Mouse (Mus musculus) heart, adult 2 months (tissue): Measurements from ENCODE around the gene Pkmyt1. TPM values are rescaled to one million over a fixed set of nuclear protein-coding genes. Genes with fewer than 3 reads are reported as not detected.

Experiments used
- DNase-seq, 2 experiments: peaks; one replicate each; pipeline ENCODE4 v3.0.0; 2021
- H3K27ac ChIP-seq: fragments of 200-600 bp; 2 replicates; pipeline ENCODE4 v1.8.1; 2022
- H3K27me3 ChIP-seq: fragments of 200-500 bp; 2 replicates; pipeline ENCODE4 v1.6.1; 2012; ENCODE audit warnings: mild to moderate bottlenecking, low read length, inconsistent platforms, mixed read lengths; ENCODE audit not compliant: control insufficient read depth, insufficient read depth
- H3K36me3 ChIP-seq: fragments of 200-500 bp; 2 replicates; pipeline ENCODE4 v1.6.1; 2012; ENCODE audit warnings: low read length, inconsistent platforms; ENCODE audit not compliant: control insufficient read depth, insufficient read depth
- H3K4me1 ChIP-seq: fragments of 200-500 bp; 2 replicates; pipeline ENCODE4 v1.6.1; 2011; ENCODE audit warnings: low read length; ENCODE audit not compliant: control insufficient read depth, insufficient read depth
- H3K4me3 ChIP-seq: fragments of 200-600 bp; 2 replicates; pipeline ENCODE4 v1.8.1; 2022
- H3K79me2 ChIP-seq: fragments of 200-500 bp; replicated peaks from 2 replicates; pipeline ENCODE4 v1.6.1; 2012; ENCODE audit warnings: mild to moderate bottlenecking, inconsistent platforms, low read length, moderate library complexity, mixed read lengths; ENCODE audit not compliant: control insufficient read depth, insufficient read depth
- H3K9ac ChIP-seq: fragments of 200-500 bp; 2 replicates; pipeline ENCODE4 v1.6.1; 2012; ENCODE audit warnings: low read depth, mild to moderate bottlenecking, control low read depth, inconsistent platforms, low read length, mixed read lengths
- CTCF ChIP-seq: fragments of 200-600 bp; IDR thresholded peaks from 2 replicates; pipeline ENCODE4 v1.8.1; 2022; ENCODE audit warnings: antibody characterized with exemption, mild to moderate bottlenecking, moderate library complexity
- EP300 ChIP-seq: fragments of 200-500 bp; IDR thresholded peaks from 2 replicates; pipeline ENCODE4 v1.6.1; 2011; ENCODE audit warnings: low read depth, low read length, control low read depth; ENCODE audit not compliant: insufficient read depth
- POLR2A ChIP-seq: fragments of 200-500 bp; IDR thresholded peaks from 2 replicates; pipeline ENCODE4 v1.6.1; 2011; ENCODE audit warnings: mild to moderate bottlenecking, low read depth, low read length, control low read depth; ENCODE audit not compliant: insufficient read depth
- whole genome bisulfite sequencing: fragments of 180-500 bp; shearing (Covaris S2); methylation state at CpG from one replicate; pipeline ENCODE4 v1.1.7; 2018; 5-methylcytosine and 5-hydroxymethylcytosine counted together
- intact Hi-C: fragments of 180-260 bp; cut with DNase I; formaldehyde crosslinking; loops from one replicate; pipeline ENCODE4 v1.15.1; 2025
- polyA plus RNA-seq: library from polyadenylated mRNA; depleted of rRNA; stranded (reverse); fragments of >200 nt; gene quantifications from 2 replicates; pipeline ENCODE4 v1.2.3, GENCODE M21; 2012
- total RNA-seq, 2 experiments: library from RNA; stranded (reverse); gene quantifications; 2 replicates each; pipeline ENCODE4 v1.2.3; 2021

Pkmyt1 gene
- total and polyA plus RNA-seq, 3 experiments: 1.2 to 5.6 (median 1.6) TPM

DNA sequence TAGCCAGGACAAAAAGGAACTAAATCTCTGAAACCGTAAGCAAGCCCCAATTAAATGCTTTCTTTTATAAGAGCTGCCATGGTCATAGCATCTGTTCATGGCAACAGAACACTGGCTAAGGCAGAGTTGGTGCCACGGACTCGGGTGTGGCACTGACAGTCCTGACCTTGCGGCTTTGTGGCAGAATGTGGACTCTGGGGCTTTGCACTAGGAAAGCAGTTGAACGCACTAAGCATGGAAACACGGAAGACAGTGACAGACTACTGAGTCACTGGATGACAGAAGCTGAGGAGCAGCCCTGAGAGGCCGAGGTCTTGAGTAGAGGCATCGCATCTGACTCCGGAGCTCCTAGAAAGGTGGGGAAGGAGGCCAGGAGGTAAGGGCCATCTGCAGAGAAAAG lies 31.4 kb downstream of the Pkmyt1 start:
- Histone ChIP-seq H3K27me3 (no peaks in the 10 kb centered on the region), H3K36me3 (no peaks in the 10 kb centered on the region), H3K9ac (no peak overlapping the region), H3K79me2 (no peaks in the 10 kb centered on the region), H3K27ac (no peak overlapping the region), H3K4me3 (no peak overlapping the region), H3K4me1 (no peaks in the 10 kb centered on the region)
- intact Hi-C loops: no loop called here
- DNase-seq: no peak
- 93% methylated on average over 9 of the region's 9 CpGs for WGBS
- TF ChIP-seq POLR2A (no peak), EP300 (no peak), CTCF (no peak)

DNA sequence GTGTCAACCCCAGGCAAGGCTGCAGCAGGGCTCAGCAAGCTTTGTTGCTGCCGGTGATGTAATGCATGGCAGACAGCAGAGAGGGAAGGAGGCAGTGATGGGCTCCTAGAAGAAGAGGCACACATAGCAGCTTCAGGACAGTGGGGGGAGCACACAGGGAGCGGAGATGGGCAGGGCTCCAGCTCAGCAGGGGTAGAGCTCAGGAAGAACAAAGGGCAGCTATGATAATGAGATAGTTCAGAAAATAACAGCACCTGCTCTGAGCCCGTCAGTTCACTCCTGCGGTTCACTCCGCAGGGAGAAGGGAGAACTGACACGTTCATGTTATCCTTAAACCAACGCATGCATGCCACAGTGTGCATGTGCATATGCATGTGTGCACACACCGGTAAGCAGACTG lies 32.7 kb downstream of the Pkmyt1 start:
- H3K27me3 ChIP-seq: no peaks in the 10 kb centered on the region
- TF ChIP-seq CTCF (no peak), EP300 (no peak), POLR2A (no peak)
- no peaks in the 10 kb centered on the region for H3K4me1 ChIP-seq
- DNase-seq: no peak
- 92% methylated on average over 8 of the region's 8 CpGs for WGBS
- no peak overlapping the region for H3K9ac ChIP-seq
- no peak overlapping the region for H3K4me3 ChIP-seq
- no peaks in the 10 kb centered on the region for H3K36me3 ChIP-seq
- H3K27ac ChIP-seq: no peak overlapping the region
- no peaks in the 10 kb centered on the region for H3K79me2 ChIP-seq
- intact Hi-C loops: no loop called here

DNA sequence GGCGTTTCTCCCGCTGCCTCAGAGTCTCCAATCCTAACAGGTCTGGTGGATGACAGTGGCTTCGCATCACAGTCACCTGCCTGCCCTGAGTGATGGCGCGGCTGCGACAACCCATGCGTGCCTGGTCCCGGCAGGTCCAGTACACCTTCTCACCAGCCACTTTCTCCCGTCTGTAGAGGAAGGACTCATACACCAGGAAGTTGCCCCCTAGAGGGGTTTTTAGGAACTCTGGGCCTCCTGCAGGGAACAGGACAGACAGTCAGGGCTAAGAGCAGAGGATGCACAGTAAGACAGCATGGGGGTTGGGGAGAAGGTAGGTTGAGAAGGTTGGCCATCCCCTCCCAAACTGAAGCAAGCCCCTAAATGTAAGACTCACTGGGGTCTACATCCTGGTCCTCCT lies 34.1 kb downstream of the Pkmyt1 start:
- 91% methylated on average over 9 of the region's 9 CpGs for WGBS
- TF ChIP-seq EP300 (no peak), CTCF (no peak), POLR2A (no peak)
- H3K4me3 ChIP-seq: no peak overlapping the region
- H3K27me3 ChIP-seq: no peaks in the 10 kb centered on the region
- H3K36me3 ChIP-seq: no peaks in the 10 kb centered on the region
- H3K4me1 ChIP-seq: no peaks in the 10 kb centered on the region
- no peak for DNase-seq
- no peak overlapping the region for H3K27ac ChIP-seq
- no peak overlapping the region for H3K9ac ChIP-seq
- intact Hi-C loops: no loop called here
- no peaks in the 10 kb centered on the region for H3K79me2 ChIP-seq

DNA sequence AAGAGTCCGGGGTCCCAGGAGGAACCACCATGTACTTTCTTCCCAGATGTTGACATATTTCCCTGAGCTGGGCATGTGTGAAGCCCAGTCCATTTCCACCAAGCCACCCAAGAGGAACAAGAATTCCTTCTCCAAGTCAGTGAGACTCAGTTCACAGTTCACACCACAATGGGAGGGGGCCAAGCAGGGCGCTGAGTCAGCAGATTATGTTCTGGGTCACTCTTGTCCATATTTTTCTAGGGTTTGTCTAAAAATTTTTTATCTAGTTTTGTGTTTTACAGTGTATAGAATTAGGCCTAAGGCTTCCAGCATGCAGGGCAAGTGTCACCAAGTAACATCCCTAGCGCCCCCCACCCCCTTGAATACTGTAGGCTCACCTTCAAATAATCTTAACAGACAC lies 35.0 kb downstream of the Pkmyt1 start:
- Histone ChIP-seq H3K4me1 (no peaks in the 10 kb centered on the region), H3K27me3 (no peaks in the 10 kb centered on the region), H3K27ac (no peak overlapping the region), H3K9ac (no peak overlapping the region), H3K36me3 (no peaks in the 10 kb centered on the region), H3K4me3 (no peak overlapping the region), H3K79me2 (no peaks in the 10 kb centered on the region)
- intact Hi-C loops: no loop called here
- no peak for TF ChIP-seq POLR2A
- TF ChIP-seq CTCF: no peak
- TF ChIP-seq EP300: no peak
- 96% methylated on average over 3 of the region's 3 CpGs for WGBS
- no peak for DNase-seq

DNA sequence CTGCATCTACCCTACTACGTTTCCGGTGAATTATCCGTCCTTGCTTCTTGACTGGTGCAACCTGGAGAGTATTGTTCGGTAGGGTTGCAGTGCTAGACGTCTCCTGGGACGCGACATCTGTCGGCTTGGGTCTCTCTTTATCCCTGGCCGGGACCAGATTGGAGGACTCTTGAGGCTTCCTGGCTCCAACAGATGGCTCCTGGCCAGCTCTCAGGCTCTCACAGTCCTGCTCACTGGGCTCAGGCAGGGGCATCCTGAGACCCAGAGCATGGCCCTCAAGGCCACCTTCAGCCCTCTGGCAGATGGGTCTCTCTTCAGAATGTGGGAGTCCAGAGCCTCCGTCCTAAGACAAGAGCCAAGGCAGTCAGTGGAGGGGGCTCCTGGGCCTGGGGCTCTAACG lies 36.8 kb downstream of the Pkmyt1 start:
- WGBS: 69% methylated on average over 11 of the region's 11 CpGs
- intact Hi-C loops: no loop called here

DNA sequence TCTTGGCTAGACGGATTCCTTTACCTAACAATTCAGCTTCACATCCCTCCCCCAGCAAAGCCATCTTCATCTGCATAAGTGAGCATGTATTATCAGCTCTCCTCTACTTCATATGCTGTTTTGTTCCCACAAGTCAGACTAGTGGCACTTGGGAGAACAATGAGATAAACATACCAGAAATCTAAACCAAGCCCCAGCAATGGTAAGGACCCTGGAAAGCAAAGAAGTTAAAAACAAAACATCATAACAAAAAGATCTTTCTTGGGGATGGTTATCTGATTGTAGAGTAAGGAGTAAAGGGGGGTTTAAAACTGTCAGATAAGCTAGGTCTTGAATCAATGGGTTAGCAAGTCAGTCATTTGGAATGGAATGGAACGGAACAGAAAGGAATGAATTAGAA lies 44.4 kb downstream of the Pkmyt1 start:
- WGBS: 45% methylated on average over 2 of the region's 2 CpGs
- no peaks in the 10 kb centered on the region for H3K27me3 ChIP-seq
- no peak for DNase-seq
- H3K4me3 ChIP-seq: peak overlapping the region; percentile 86
- no peak for TF ChIP-seq CTCF
- no peaks in the 10 kb centered on the region for H3K36me3 ChIP-seq
- H3K79me2 ChIP-seq: no peaks in the 10 kb centered on the region
- peak overlapping the region; percentile 98 for H3K27ac ChIP-seq
- intact Hi-C loops: loop anchor here (2.0 to 5.0 kb wide), 4 partner anchors 22 to 192 kb away; partner anchors contain the start of gene Elob
- no peak overlapping the region; the same call in 1 of the 2 replicates for H3K9ac ChIP-seq
- peaks cover 1% of the 10 kb centered on the region; the same call in 1 of the 2 replicates for H3K4me1 ChIP-seq

More for the DNA sequence above, 36.8 kb downstream of the Pkmyt1 start:
- no peak for DNase-seq
- TF ChIP-seq EP300: no peak
- no peak for TF ChIP-seq CTCF
- no peak for TF ChIP-seq POLR2A
- H3K9ac ChIP-seq: no peak overlapping the region
- no peaks in the 10 kb centered on the region for H3K79me2 ChIP-seq
- H3K27me3 ChIP-seq: no peaks in the 10 kb centered on the region
- H3K27ac ChIP-seq: no peak overlapping the region
- H3K36me3 ChIP-seq: no peaks in the 10 kb centered on the region
- no peaks in the 10 kb centered on the region for H3K4me1 ChIP-seq
- no peak overlapping the region for H3K4me3 ChIP-seq

DNA sequence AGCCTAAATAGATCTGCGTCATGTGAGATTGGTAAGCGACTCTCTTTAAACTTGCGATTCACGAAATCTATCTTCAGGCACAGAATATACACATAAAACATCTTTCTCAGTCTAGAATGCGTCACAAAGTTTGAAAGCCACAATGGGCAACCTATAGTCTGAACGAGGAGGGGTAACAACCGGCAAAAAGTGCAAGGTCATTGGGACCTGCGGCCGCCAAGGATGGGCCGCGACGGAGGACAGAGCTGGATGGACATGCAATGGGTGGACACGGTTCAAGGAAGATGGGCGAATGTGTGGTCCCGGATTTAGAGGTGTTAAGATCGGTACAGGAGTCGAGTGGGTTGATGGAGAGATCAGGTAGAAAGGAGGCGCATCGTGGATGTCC lies 44.8 kb downstream of the Pkmyt1 start:
- 1% methylated on average over 19 of the region's 19 CpGs for WGBS
- TF ChIP-seq POLR2A: no peak
- no peak for TF ChIP-seq EP300
- no peak for TF ChIP-seq CTCF
- Histone ChIP-seq H3K27me3 (no peaks in the 10 kb centered on the region), H3K79me2 (no peaks in the 10 kb centered on the region), H3K4me3 (peak overlapping the region; percentile 86), H3K36me3 (no peaks in the 10 kb centered on the region), H3K4me1 (peaks cover 1% of the 10 kb centered on the region; the same call in 1 of the 2 replicates), H3K27ac (peak overlapping the region; percentile 98), H3K9ac (peak overlapping the region; percentile 95)
- DNase-seq: no peak
- intact Hi-C loops: loop anchor here (2.0 to 5.0 kb wide), 4 partner anchors 22 to 191 kb away; partner anchors contain the start of gene Elob
